Mouse (Mus musculus) bone marrow, adult 2 months (tissue): Measurements from ENCODE around the gene Hnrnpa3. TPM values are rescaled to one million over a fixed set of nuclear protein-coding genes. Genes with fewer than 3 reads are reported as not detected.

Source experiments
- H3K27ac ChIP-seq: fragments of 200-500 bp; 2 replicates; pipeline ENCODE4 v1.5.1; 2012; ENCODE audit warnings: low read depth, mild to moderate bottlenecking, control low read depth, inconsistent platforms, low read length; ENCODE audit not compliant: control insufficient read depth, poor library complexity, insufficient read depth
- H3K4me1 ChIP-seq: fragments of 200-500 bp; 2 replicates; pipeline ENCODE4 v1.6.1; 2011; ENCODE audit warnings: low read length; ENCODE audit not compliant: control insufficient read depth, insufficient read depth
- H3K4me3 ChIP-seq: fragments of 200-500 bp; replicated peaks from 2 replicates; pipeline ENCODE3; 2011; ENCODE audit warnings: mild to moderate bottlenecking, low read depth, low read length, control low read depth; ENCODE audit not compliant: control insufficient read depth
- CTCF ChIP-seq: fragments of 200-500 bp; IDR thresholded peaks from 2 replicates; pipeline ENCODE4 v1.5.1; 2011; ENCODE audit warnings: low read length, control low read depth; ENCODE audit not compliant: control insufficient read depth, insufficient read depth
- POLR2A ChIP-seq: fragments of 200-500 bp; IDR thresholded peaks from 2 replicates; pipeline ENCODE4 v1.6.1; 2011; ENCODE audit warnings: low read depth, mild to moderate bottlenecking, control low read depth, low read length, borderline replicate concordance; ENCODE audit not compliant: control insufficient read depth
- WGBS: fragments of 180-500 bp; shearing (Covaris S2); methylation state at CpG from one replicate; pipeline ENCODE4 v1.1.7; 2018; 5-methylcytosine and 5-hydroxymethylcytosine counted together
- polyA plus RNA-seq: library from polyadenylated mRNA; stranded (reverse); fragments of >200 nt; gene quantifications from 2 replicates; pipeline ENCODE4 v1.2.4, GENCODE M21; 2011; ENCODE audit warnings: low replicate concordance; ENCODE audit not compliant: missing spikeins, insufficient read depth, insufficient read length

Gene Hnrnpa3
- polyA plus RNA-seq, 1 experiment = 408 TPM

DNA sequence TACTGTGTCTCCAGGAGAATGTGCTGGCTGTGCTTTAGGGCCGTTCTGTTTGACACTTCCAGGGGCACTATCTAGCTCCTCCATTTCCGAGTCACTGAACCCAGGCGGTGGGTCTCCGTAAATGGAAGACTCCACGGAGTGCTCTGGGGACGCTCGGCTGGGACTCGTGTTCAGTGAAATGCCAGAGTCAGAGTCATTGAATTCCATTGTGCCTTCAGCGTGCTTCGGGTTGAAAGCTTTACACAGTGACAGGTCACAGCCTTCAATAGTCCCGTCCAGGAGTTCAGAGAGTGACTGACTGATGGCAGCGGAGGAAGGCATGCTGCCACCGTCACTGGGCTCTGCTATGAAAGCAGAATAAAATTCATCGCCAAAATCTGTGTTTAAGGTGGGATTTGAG, 17.5 kb downstream of the Hnrnpa3 start:
- H3K4me3 ChIP-seq = no peak overlapping the region
- no peak for TF ChIP-seq CTCF
- TF ChIP-seq POLR2A = no peak
- no peaks in the 10 kb centered on the region; the same call in 1 of the 2 replicates for H3K4me1 ChIP-seq
- WGBS = 95% methylated on average over 14 of the region's 14 CpGs
- H3K27ac ChIP-seq = no peak overlapping the region

DNA sequence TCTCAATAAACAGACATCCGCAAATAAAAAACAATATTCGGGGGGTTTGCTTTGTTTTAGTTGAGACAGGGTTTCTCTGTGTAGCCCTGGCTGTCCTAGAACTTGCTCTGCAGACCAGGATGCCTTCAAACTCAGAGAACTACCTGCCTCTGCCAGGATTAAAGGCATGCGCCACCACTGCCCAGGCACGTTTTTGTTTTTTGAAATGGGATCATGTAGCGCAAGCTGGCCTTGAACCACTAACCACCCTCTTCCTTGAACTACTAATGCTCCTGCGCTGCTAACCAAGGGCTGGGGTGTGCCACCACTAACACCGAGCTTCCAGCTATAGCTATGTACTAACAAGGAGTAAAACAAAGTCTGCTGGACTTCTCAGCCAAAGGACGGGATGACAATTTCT, 20.9 kb downstream of the Hnrnpa3 start:
- Histone ChIP-seq H3K4me3 (no peak overlapping the region), H3K4me1 (peaks cover 1% of the 10 kb centered on the region; the same call in 1 of the 2 replicates), H3K27ac (no peak overlapping the region)
- 91% methylated on average over 8 of the region's 8 CpGs for WGBS
- no peak for TF ChIP-seq CTCF
- no peak for TF ChIP-seq POLR2A

DNA sequence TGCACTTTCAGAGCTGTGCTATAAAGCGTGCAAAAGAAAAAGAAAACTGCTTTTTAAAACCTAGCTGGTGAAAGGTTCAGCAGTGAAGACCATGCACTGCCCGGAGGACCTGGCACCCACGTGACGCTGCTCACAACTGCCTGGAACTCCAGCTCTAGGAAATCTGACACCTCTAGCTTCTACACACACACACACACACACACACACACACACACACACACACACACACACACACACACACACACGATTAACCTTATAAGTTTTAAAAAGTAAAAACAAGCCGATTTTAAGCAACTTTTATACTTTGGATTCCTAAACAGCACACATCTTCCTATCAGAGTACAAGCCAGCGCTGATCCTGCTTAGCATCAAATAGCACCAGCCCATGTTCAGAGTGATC, 22.4 kb downstream of the Hnrnpa3 start:
- no peak overlapping the region for H3K27ac ChIP-seq
- 58% methylated on average over 7 of the region's 7 CpGs for WGBS
- TF ChIP-seq CTCF = no peak
- no peak for TF ChIP-seq POLR2A

DNA sequence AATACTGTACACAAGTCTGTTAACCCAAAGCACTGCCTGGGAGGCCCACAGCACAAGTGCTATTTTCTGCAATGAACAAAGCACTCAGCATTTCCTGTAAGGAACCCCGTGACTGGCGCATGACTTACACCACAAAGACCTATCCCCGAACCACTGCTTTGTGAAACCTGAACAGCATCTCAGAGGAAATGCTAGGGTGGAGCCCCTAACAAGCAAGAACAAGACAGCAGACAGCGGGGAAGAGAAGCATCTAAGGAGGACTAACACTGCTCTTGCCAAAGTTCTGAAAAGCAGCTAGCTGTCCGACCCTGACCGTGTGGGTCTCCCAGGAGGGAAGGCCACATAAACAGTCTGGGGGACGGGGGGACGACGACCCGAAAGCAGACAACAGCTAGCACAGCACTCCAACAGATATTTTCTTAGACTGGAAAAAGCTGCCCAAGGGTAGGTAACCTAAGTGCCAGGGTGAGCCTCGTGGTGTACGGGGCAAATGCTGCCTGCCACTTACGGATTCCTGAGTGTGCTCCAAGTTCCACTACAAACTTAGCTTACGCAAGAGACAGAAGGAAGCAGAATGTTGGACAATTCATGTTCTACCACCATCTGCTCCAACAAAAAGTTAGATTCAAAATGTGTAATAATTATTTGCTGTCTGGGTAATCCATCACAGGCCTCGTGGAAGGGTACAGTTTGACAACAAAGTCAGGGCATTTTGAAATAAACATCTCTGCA, 24.1 kb downstream of the Hnrnpa3 start:
- Histone ChIP-seq H3K4me1 (peaks cover 4% of the 10 kb centered on the region; the same call in 1 of the 2 replicates), H3K4me3 (peak overlapping the region; percentile 44), H3K27ac (peak overlapping the region; percentile 96)
- 10% methylated on average over 15 of the region's 15 CpGs for WGBS
- TF ChIP-seq POLR2A (no peak), CTCF (no peak)

More for the DNA sequence above, 22.4 kb downstream of the Hnrnpa3 start:
- peaks cover 4% of the 10 kb centered on the region; the same call in 1 of the 2 replicates for H3K4me1 ChIP-seq
- no peak overlapping the region for H3K4me3 ChIP-seq

DNA sequence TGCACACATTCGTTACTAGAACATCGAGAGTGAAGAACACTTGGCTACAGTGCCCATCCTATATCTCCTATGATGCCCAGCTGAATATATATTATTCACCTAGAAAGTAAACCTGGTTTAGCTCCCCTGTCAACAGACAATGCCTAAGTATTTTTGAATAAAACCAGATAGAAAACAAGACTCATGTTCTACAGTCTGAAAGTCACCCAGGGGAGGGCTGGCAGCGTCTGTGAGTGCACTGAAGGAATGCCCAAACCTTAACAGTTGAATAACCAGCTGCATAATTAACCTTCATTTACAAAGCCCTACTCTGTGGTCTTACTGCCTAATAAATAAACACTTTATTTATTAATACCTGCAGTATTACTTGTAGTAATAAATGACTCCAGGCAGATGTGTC, 25.5 kb downstream of the Hnrnpa3 start:
- TF ChIP-seq POLR2A = no peak
- no peak for TF ChIP-seq CTCF
- Histone ChIP-seq H3K27ac (no peak overlapping the region), H3K4me1 (peaks cover 6% of the 10 kb centered on the region; the same call in 1 of the 2 replicates), H3K4me3 (no peak overlapping the region)
- 83% methylated on average over 3 of the region's 3 CpGs for WGBS

DNA sequence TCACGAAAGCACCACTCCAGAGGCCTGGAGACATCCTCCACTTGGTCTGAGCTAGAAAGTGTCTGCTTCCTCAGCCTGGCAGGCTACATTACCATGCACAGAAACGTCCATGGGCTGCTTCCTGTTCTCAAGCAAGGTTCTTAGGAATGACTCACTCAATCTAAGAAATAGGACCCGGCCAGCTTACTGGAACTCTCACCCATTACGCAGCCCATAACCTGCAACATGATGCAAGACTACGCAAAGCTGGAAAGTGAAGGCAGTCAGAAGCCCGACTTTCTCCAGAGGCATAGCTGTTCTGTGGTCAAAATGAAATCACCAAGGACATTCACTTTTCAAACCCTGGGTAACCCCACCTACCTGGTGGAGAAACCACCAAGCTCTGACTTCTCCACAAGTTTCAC, 26.4 kb downstream of the Hnrnpa3 start:
- Histone ChIP-seq H3K4me1 (peaks cover 6% of the 10 kb centered on the region; the same call in 1 of the 2 replicates), H3K4me3 (no peak overlapping the region), H3K27ac (peak overlapping the region; percentile 24; the same call in 1 of the 2 replicates)
- no peak for TF ChIP-seq POLR2A
- TF ChIP-seq CTCF = no peak
- WGBS = 18% methylated on average over 6 of the region's 6 CpGs

DNA sequence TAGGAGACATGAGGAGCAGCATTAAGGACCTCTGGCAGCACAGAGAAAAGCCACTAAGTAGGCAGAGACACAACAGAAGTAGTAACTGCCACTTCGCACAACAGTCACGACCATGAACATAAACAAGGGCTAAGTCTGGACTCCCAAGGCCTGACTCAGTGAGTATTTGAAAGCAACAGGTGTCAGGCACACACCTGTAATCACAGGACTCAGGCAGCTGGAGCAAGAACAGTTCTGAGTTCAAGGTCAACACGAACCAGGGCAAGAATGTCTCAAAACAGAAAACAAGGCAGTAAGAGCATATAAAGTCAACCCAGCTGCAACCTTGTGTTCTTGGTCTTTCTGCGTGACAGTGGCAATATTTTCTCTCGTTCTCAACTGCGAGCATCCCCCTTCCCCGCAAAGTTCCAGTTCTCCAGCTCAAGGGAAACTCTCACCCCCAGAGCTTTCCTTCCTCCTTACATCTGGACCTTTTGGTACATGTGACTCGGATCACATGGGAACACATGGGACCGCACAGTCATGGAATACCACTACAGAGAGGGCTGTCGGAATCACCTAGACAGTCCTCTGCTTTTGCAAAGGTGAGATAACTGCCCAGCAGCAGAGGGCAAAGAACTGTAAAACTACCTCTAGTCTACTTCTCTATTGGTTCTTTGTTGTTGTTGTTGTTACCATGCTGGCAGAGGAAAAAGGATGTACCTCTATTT, 28.1 kb downstream of the Hnrnpa3 start:
- 88% methylated on average over 10 of the region's 10 CpGs for WGBS
- TF ChIP-seq CTCF = no peak
- no peak for TF ChIP-seq POLR2A
- Histone ChIP-seq H3K4me1 (peaks cover 6% of the 10 kb centered on the region; the same call in 1 of the 2 replicates), H3K27ac (no peak overlapping the region), H3K4me3 (no peak overlapping the region)

DNA sequence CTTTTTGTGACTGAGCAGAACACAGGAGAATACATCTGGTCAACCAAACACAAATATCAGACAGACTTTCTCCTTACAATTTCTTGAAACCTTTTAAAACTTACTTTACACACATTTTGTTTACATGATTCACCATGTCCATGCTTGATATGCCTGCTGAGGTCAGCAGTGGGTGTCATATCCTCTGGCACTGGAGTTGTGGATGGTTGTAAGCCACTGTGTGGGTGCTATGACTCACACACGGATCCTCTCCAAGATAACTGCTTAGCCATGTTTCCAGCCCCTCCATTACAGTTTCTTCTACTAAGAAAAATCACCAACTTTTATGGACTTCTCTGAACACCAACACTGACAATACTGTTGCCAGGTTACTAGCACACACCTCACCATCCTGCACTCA, 29.8 kb downstream of the Hnrnpa3 start:
- peaks cover 6% of the 10 kb centered on the region; the same call in 1 of the 2 replicates for H3K4me1 ChIP-seq
- H3K27ac ChIP-seq = no peak overlapping the region
- TF ChIP-seq CTCF (no peak), POLR2A (no peak)
- WGBS = 69% methylated on average over 1 of the region's 1 CpGs
- H3K4me3 ChIP-seq = no peak overlapping the region
